Mouse (Mus musculus) layer of hippocampus, adult 9-10 months (tissue): ENCODE data around the gene Efnb2.

Experiments used
- DNase-seq: peaks from one replicate; pipeline ENCODE4 v3.0.0; 2022; ENCODE audit warnings: low spot score

The Efnb2 gene

GRCm38 (mm10) chr8:8611928-8612327, 49.1 kb downstream of the Efnb2 start:
- DNase-seq: no peak

GRCm38 (mm10) chr8:8609791-8610190, 51.3 kb downstream of the Efnb2 start:
- DNase-seq: no peak

GRCm38 (mm10) chr8:8609141-8609540, 51.9 kb downstream of the Efnb2 start:
- no peak for DNase-seq

GRCm38 (mm10) chr8:8605621-8606020, 55.4 kb downstream of the Efnb2 start:
- DNase-seq: no peak

- DNase-seq: no peak
Measured at GRCm38 (mm10) chr8:8603875-8604274, 57.2 kb downstream of the Efnb2 start.

GRCm38 (mm10) chr8:8602616-8603461, 58.2 kb downstream of the Efnb2 start:
- DNase-seq: no peak

- DNase-seq: no peak
Measured at GRCm38 (mm10) chr8:8599931-8600330, 61.1 kb downstream of the Efnb2 start.

- DNase-seq: no peak
Measured at GRCm38 (mm10) chr8:8597434-8597833, 63.6 kb downstream of the Efnb2 start.

- no peak for DNase-seq
Measured at GRCm38 (mm10) chr8:8595831-8596611, 65.0 kb downstream of the Efnb2 start.

GRCm38 (mm10) chr8:8593812-8594211, 67.2 kb downstream of the Efnb2 start:
- DNase-seq: no peak

- no peak for DNase-seq
Measured at GRCm38 (mm10) chr8:8593371-8593770, 67.7 kb downstream of the Efnb2 start.

GRCm38 (mm10) chr8:8592331-8592730, 68.7 kb downstream of the Efnb2 start:
- no peak for DNase-seq

GRCm38 (mm10) chr8:8583981-8584377, 77.1 kb downstream of the Efnb2 start:
- no peak for DNase-seq

- no peak for DNase-seq
Measured at GRCm38 (mm10) chr8:8583290-8583980, 77.6 kb downstream of the Efnb2 start.

GRCm38 (mm10) chr8:8577770-8578303, 83.2 kb downstream of the Efnb2 start:
- DNase-seq: no peak

- no peak for DNase-seq
Measured at GRCm38 (mm10) chr8:8576833-8577232, 84.2 kb downstream of the Efnb2 start.

GRCm38 (mm10) chr8:8576286-8576685, 84.8 kb downstream of the Efnb2 start:
- DNase-seq: no peak

GRCm38 (mm10) chr8:8574521-8575499, 86.2 kb downstream of the Efnb2 start:
- DNase-seq: no peak

- DNase-seq: no peak
Measured at GRCm38 (mm10) chr8:8572272-8572671, 88.8 kb downstream of the Efnb2 start.

GRCm38 (mm10) chr8:8571625-8572215, 89.3 kb downstream of the Efnb2 start:
- DNase-seq: no peak

GRCm38 (mm10) chr8:8569280-8569679, 91.8 kb downstream of the Efnb2 start:
- DNase-seq: no peak
